Mouse (Mus musculus) kidney, adult 9 months (tissue): ENCODE results near the gene Ltv1.
A peak's percentile ranks its signal among the peaks of the same experiment; 100 is the strongest.

ENCODE experiments used
- DNase-seq: peaks from one replicate; pipeline ENCODE4 v3.0.0; 2022

Gene Ltv1

GRCm38 (mm10) chr10:13192731-13193351 is at the start of gene Ltv1:
Gene Ltv1, minus strand, starts transcription at chr10:13193168.
- DNase-seq: peak; percentile 97

- DNase-seq: no peak
These were observed 47.5 kb upstream of the Ltv1 start for GRCm38 (mm10) chr10:13240431-13240830.

- DNase-seq: no peak
These were observed 45.2 kb upstream of the Ltv1 start for GRCm38 (mm10) chr10:13238188-13238587.

DNA sequence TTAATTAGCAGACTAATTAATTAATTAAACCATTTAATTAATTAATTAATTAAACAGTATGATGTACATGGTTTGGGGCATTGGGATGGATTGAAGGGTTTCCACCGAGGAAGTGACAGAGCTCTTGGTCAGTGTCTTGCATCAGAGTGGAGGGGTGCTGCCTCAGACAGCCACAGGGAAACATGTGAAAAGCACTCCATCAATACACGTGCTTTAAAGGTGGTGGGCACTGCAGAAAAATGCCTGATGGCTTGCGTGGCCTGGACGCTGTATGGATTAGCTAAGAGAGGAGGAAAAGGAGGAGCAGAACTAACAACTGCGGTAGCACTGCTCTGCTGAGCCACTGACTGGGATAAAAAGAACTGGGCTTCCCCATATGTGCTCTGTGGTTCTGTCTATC is 43.9 kb upstream of the Ltv1 start:
- no peak for DNase-seq

GRCm38 (mm10) chr10:13234503-13234902 is 41.5 kb upstream of the Ltv1 start:
- DNase-seq: no peak

- DNase-seq: no peak
These were observed 41.0 kb upstream of the Ltv1 start for GRCm38 (mm10) chr10:13233941-13234340.

GRCm38 (mm10) chr10:13233143-13233622 is 40.2 kb upstream of the Ltv1 start:
- no peak for DNase-seq

DNA sequence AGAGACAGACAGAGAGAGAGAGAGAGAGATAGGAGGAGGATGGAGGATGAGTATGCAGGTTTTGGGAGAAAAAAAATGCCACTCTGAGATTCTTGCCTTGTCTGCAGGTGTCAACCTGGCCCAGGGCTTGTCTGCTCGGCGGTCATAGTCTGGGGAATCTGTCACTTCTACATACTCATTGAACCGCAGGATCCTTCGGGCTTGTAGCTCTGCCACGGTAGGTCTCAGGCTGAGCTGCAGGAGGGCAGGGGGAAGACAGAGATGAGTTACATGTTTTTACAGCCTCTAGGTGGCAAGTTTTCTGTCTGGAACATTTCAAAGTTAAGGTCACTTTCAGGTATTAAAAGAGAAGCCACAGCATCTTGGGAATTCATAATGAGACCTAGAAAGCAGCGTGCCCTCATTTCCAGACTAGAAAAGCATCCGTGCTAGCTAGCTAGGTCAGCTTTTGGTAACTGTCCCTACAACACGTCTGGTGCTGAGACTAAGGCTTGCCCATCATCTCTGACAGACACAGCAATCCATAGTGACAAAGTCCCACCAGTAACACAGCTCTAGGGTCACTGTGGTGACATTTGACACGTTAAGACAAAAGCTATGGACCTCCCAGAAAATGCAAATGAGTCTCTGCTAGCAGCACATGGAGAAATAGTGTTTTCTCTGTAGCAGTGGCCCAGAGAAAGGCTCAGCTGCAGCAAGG is 39.6 kb upstream of the Ltv1 start:
- no peak for DNase-seq

DNA sequence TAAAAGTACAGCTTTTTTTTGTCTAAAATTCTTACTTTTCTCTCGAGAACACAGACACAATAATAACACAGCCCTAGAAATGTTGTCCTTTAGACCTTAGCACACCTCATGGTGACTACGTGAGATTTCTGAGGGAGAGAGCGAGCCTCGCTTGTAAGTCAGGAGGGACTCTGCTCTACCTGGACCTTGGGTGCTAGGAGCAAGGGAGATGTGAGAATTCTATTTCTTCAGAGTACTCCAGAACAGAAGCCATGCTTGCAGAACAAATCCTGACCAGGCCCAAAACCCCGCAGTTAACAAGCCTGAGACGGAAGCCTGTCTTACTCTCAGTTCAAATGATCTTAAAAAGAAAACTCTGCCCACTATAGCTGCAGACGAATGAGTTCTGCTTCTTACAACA is 37.7 kb upstream of the Ltv1 start:
- DNase-seq: no peak

DNA sequence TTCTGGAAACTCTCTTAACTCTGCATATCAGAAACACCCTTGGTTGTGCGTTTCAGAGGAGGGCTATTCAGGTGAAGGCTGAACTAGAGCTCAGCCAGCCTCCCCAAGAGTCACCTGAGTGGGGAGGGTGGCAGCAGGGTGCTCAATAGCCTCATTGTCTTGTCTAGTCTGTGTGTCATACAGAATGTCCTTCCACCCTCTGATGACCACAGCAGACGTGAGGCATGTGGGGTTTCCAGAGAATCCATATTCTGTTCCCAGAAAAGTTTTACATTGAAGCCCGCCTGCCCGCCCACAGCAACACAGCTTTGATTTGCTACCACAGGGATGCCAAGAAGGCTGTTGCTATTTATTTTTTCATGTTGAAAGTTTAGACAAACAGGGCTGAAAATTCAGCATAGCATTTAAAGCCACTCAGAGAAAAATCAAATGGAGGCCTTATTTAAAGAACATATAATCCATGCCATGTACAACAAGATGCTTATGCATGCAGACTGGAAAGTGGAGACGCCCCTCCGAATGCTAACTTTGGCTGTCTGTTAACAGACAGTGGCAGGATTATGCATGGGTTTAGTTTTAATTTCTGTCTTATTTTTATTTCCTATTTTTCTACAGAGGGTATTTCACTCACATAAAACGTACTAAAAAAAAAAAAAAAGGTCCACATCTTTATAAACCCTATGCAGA is 32.6 kb upstream of the Ltv1 start:
- DNase-seq: no peak

DNA sequence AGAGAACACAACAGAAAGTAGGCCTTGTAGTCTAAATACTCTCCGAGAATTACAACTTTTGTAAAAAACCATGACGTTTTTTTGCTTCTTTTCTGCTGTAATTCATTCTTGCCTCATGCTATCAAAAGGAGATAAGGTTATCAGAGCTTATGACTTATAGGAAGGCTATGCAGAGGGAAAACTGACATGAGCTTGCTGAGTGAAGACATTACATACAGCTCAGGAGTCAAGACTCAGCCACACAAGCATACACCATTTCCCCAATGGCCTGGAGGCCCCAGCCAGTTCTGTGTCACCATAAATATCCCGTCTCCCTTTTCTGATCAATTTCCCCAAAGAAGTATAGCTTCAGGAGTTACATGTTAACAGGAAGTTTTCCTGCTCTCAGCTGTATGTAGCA is 29.2 kb upstream of the Ltv1 start:
- DNase-seq: no peak

- DNase-seq: no peak
These were observed 27.1 kb upstream of the Ltv1 start for GRCm38 (mm10) chr10:13220061-13220460.

GRCm38 (mm10) chr10:13213956-13214355 is 21.0 kb upstream of the Ltv1 start:
- no peak for DNase-seq

DNA sequence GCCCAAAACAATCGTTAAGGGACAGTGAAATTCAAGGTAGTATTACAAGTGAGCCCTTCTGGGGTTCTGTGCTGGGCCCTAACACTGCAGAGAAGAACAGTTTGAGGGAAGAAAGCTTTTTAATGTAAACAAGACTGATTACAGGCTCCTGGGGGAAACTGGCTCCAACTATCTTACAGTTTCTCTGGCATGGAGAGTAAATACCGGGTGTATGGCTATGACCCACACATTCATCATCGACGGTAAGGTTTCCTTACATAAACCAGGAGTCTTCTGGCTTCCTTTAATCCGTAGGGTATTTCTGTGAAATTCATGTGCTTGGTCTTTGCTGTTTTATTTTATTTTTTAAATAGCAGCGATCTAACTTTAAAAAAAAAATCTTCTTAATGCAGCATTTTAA is 19.9 kb upstream of the Ltv1 start:
- no peak for DNase-seq

DNA sequence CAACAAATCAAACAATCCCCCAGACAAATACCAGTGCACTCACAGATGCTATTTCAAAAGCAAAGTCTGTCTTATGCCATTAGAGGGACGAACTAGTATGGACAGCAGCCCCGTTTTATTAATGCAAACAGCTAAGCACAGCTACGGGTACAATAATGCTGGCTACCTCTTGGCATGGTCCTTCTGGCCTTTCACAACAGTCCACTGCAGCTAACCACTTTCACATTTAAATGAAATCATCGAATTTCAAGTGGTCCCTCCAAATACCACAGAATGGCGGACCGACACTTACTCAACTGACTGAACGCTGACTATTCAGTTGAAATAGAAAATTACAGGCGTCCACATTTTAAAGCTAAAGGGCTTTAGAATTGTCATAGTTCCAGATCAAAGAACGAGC is 19.4 kb upstream of the Ltv1 start:
- no peak for DNase-seq

DNA sequence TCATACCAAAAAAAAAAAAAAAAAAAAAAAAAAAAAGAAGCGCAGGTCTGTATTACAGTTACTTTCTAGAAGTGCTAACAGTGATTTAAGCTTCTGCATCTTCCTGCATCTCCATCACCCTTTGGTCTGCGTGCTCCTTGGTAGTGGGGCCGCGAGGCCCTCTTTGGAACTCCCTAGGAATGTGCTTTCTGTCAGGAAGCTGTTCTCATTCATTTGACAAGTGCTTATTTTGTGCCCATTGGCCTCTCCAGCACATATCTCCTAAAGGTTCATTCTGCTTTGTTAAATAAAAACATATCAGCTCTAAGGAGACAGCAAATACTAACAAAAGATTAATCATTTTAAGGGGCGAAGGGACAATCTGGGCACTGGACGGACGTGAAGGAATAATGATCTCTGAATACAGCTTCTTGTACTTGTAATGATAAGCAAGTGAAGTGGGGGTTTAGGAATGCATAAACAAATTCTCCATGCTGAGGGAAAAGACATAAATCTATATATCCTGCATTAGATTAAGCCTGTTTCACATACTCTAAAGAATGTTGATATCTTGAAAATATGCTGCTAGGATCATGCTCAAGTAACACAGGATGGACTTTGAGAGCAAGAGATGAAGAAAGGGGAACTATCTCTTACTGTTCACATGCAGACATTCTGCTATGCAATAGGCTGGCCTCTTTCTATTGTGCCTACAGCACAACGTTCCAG is 17.1 kb upstream of the Ltv1 start:
- DNase-seq: no peak

GRCm38 (mm10) chr10:13209506-13209905 is 16.5 kb upstream of the Ltv1 start:
- no peak for DNase-seq

DNA sequence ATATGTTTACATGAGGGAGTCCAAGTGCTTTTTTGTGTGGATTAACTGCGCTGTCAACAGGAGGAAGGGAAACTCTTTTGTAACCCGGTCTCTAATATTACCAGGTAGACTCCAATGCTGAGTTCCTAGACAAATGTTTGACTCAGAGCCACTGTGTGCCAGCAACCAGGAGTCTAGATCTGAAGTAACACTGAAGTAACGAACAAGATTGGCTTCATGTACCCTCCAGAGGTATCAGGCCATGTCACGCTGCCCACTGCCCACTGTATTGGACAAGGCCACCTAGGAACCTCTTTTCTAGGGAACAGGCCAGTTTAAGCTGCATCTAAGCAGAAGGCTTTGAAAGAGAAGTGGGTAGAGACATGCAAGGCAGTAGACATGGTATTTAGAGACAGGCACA is 16.1 kb upstream of the Ltv1 start:
- no peak for DNase-seq

DNA sequence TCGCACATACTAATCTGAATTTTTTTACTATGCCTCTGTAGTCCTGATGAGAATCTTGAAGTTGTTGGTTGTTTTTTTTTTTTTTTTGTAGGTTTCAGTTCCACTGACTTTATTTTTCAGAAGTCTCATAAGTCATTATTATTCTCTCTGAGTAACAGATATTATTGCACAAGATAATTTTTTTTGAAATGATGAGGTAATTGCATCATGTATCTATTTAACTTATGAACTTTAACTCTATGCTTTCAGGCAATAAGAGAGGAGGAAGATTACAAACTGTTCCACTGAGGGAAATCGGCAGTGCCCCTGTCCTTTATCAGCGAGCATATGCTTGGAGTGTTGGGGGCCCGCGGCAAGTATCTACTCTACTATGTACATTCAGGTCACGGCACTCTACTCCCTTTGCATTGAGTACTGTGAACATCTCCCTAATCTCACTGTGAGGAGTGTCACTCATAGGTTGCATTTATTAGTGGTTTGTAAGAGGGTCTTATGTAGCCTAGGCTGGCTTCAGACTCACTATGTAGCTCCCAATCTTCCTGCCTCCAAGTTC is 8.8 kb upstream of the Ltv1 start:
- no peak for DNase-seq

GRCm38 (mm10) chr10:13200862-13201261 is 7.9 kb upstream of the Ltv1 start:
- DNase-seq: no peak

GRCm38 (mm10) chr10:13199234-13199633 is 6.3 kb upstream of the Ltv1 start:
- DNase-seq: no peak

GRCm38 (mm10) chr10:13196872-13197507 is 4.0 kb upstream of the Ltv1 start:
- DNase-seq: no peak

DNA sequence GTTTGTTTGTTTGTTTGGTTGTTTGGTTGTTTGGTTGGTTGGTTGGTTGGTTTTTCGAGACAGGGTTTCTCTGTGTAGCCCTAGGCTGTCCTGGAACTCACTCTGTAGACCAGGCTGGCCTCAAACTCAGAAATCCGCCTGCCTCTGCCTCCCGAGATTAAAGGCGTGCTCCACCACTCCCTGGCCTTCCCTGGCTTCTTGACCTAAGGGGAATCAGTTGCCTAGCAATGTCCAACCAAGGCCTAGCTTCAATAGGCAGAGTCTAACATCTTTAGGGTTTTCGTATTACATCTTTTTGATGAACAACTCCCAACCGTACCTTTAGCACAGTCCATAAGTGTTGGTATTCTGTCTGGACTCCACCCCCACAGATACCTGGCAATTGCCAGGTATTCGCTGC is 528 bp upstream of the Ltv1 start:
- DNase-seq: peak; percentile 4
